Mouse (Mus musculus) lung, postnatal 10 days (tissue): ENCODE measurements at regions not wholly inside any gene's neighbourhood (a gene's known extent, or its start where the extent isn't known, plus 50 kb on each side); places are given as distances from the start of the nearest gene placed in this dataset.
A peak's percentile ranks its signal among the peaks of the same experiment; 100 is the strongest.

Experiments
- DNase-seq: peaks from one replicate; pipeline ENCODE4 v3.0.0; 2021

GRCm38 (mm10) chrX:10647332-10647731 lies 67.5 kb upstream of the Mid1ip1 start:
- DNase-seq, result peak; percentile 1

DNA sequence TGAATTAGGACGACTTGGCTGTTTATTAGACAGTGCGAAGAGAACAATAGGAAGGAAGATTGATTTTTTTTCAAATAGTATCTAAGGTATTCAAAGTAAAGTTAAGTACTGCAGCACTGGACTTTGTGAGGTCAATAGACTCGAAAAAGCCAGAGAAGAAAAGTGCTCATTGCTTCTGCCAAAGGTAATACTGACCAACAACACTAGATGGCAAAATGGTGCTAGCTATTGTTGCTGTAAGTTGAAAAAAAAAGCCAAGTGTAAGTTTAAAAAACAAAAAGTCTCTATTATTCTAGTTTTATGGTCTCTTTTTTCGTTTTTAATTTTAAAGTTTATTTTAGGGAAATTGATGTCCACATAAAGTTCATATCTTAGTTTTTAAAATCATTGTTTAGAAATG lies 63.9 kb upstream of the Mid1ip1 start:
- peak; percentile 48 for DNase-seq
